Mouse (Mus musculus): ENCODE results near the gene Shd. TPM values are rescaled to one million over a fixed set of nuclear protein-coding genes. Genes with fewer than 3 reads are reported as not detected.
"Not testable (repeated sequence)": the region's sequence is repeated elsewhere in the genome, so short reads cannot be mapped to it uniquely, and the experiment has no call there.

Shd gene
- total RNA-seq (2021), result 10 to 100 TPM in 1 of 2 experiments, 1 to 10 TPM in 1; 7.3 to 16.9 TPM
- long read RNA-seq, experiment 1, partial matches to known transcripts, result 2 of 6 reads
- long read RNA-seq, experiment 1, other reads (novel, unspliced or antisense), result 3 of 6 reads
- long read RNA-seq, experiment 2, transcript Shd-202 (7 exons, 1,430 nt), result major isoform, 8 of 24 reads
- long read RNA-seq, experiment 2, transcript Shd-201 (7 exons, 1,546 nt), result minor isoform, 7 of 24 reads
- long read RNA-seq, experiment 2, partial matches to known transcripts, result 6 of 24 reads
- long read RNA-seq, experiment 2, other reads (novel, unspliced or antisense), result 3 of 24 reads

GRCm38 (mm10) chr17:55969966-55970891, at the start of gene Shd:
Gene Shd, plus strand, starts transcription at chr17:55970467.
- DNase-seq (ENCODE audit: low spot score in 2 of 2), result no peak

GRCm38 (mm10) chr17:55931553-55932502, 38.4 kb upstream of the Shd start:
- peak in 1 of 2 experiments; percentile 24 for DNase-seq (ENCODE audit: low spot score in 2 of 2)

- DNase-seq (ENCODE audit: low spot score in 2 of 2), result no peak
Observed at GRCm38 (mm10) chr17:55932635-55933034, 37.6 kb upstream of the Shd start.

- DNase-seq (ENCODE audit: low spot score in 2 of 2), result no peak
Observed at GRCm38 (mm10) chr17:55933191-55933590, 37.1 kb upstream of the Shd start.

GRCm38 (mm10) chr17:55944387-55944865, 25.8 kb upstream of the Shd start:
- DNase-seq (ENCODE audit: low spot score in 2 of 2), result not testable (repeated sequence)

GRCm38 (mm10) chr17:55944866-55945682, 25.2 kb upstream of the Shd start:
- DNase-seq (ENCODE audit: low spot score in 2 of 2), result peak; percentile 78 to 81

GRCm38 (mm10) chr17:55945696-55946095, 24.6 kb upstream of the Shd start:
- DNase-seq (ENCODE audit: low spot score in 2 of 2), result no peak

- no peak for DNase-seq (ENCODE audit: low spot score in 2 of 2)
Observed at GRCm38 (mm10) chr17:55948647-55949046, 21.6 kb upstream of the Shd start.

GRCm38 (mm10) chr17:55949400-55949799, 20.9 kb upstream of the Shd start, which contains the start of gene Zfp119b:
Gene Zfp119b, minus strand, starts transcription at chr17:55949500.
- DNase-seq (ENCODE audit: low spot score in 2 of 2), result no peak

- no peak for DNase-seq (ENCODE audit: low spot score in 2 of 2)
Observed at GRCm38 (mm10) chr17:55950601-55951000, 19.7 kb upstream of the Shd start.

GRCm38 (mm10) chr17:55952041-55952440, 18.2 kb upstream of the Shd start:
- DNase-seq (ENCODE audit: low spot score in 2 of 2), result no peak

- DNase-seq (ENCODE audit: low spot score in 2 of 2), result peak in 1 of 2 experiments; percentile 1
Observed at GRCm38 (mm10) chr17:55952447-55953027, 17.7 kb upstream of the Shd start, which contains the start of gene Ebi3. Gene Ebi3, plus strand, starts transcription at chr17:55952640.

GRCm38 (mm10) chr17:55953751-55954150, 16.5 kb upstream of the Shd start:
- peak in 1 of 2 experiments; percentile 2 for DNase-seq (ENCODE audit: low spot score in 2 of 2)

GRCm38 (mm10) chr17:55954229-55954628, 16.0 kb upstream of the Shd start:
- peak in 1 of 2 experiments; percentile 1 for DNase-seq (ENCODE audit: low spot score in 2 of 2)

- DNase-seq (ENCODE audit: low spot score in 2 of 2), result peak; percentile 3 to 6
Observed at GRCm38 (mm10) chr17:55956129-55956528, 14.1 kb upstream of the Shd start.

GRCm38 (mm10) chr17:55956591-55956990, 13.7 kb upstream of the Shd start:
- peak; percentile 2 to 3 for DNase-seq (ENCODE audit: low spot score in 2 of 2)

GRCm38 (mm10) chr17:55957168-55957567, 13.1 kb upstream of the Shd start:
- peak; percentile 33 to 60 for DNase-seq (ENCODE audit: low spot score in 2 of 2)

- DNase-seq (ENCODE audit: low spot score in 2 of 2), result peak in 1 of 2 experiments; percentile 2
Observed at GRCm38 (mm10) chr17:55957726-55958583, 12.3 kb upstream of the Shd start.
